Comparison of ENCODE assay signal across 26 mouse cellular contexts in the genomic region with DNA sequence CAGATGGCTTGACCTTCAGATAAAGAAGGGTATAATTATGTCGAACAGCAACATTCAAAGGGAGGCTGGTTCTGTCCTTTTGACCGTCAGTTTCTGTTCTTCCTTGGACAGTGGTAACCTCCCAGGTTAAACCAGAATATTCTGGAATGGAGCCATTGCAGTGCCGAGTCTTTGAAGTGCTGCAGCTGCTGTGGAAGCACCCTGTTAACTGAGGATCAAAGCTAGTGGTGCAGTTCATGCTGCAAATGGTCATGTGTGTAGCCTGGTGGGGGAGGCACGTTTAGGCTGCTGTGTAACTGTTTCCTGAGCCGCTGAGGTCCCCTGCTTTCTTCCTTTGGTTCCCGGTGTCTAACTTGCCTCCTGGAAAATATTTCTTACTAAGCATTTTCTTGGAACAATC. TPM values are rescaled to one million over a fixed set of nuclear protein-coding genes. Genes with fewer than 3 reads are reported as not detected.
DNase-seq lines count a peak whose midpoint lies in the region; ATAC-seq and TF ChIP-seq lines count a peak whose summit lies in the region.
"Had no signal": no experiment of that assay in that cellular context is flagged by ENCODE, and none has a peak within 500 bp of the region (broad histone marks: within the 10 kb centered on the region; RNA-seq: fewer than 3 reads in every experiment).

No protein-coding gene starts in this region.

- H3K9ac ChIP-seq in kidney, embryonic 16.5 days (replicated peaks; ENCODE audit: low read length) = no peak overlapping the region; the same call in 1 of the 2 replicates
- H3K9ac ChIP-seq: embryonic facial prominence, embryonic 13.5 days; liver, embryonic 14.5 days; midbrain, embryonic 15.5 days had no signal

- ATAC-seq in kidney, embryonic 16.5 days (ENCODE audit: low FRiP score, low TSS enrichment) = peak; percentile 33; the same call in 1 of the 2 replicates
- no peak for ATAC-seq in erythroblast, adult 5-6 weeks (replicated peaks; ENCODE audit: low FRiP score, poor library complexity, severe bottlenecking)
- ATAC-seq: activated CD4-positive, CD25-positive, alpha-beta regulatory T cell, adult 4 months; lung, postnatal 0 days; midbrain, embryonic 15.5 days had no signal

- 6% methylated on average over 6 of the region's 6 CpGs for WGBS in kidney, embryonic 16.5 days

- no peaks in the 10 kb centered on the region for H3K9me3 ChIP-seq in kidney, embryonic 16.5 days (ENCODE audit: low read length)
- H3K9me3 ChIP-seq: embryonic facial prominence, embryonic 13.5 days; midbrain, embryonic 15.5 days had no signal

- TF ChIP-seq CTCF in brain, embryonic 14.5 days (IDR thresholded peaks at IDR 0.05; ENCODE audit: borderline replicate concordance, extremely low read depth, insufficient read depth, insufficient read length) = no peak

- peaks cover 18% of the 10 kb centered on the region for H3K36me3 ChIP-seq in kidney, embryonic 16.5 days (ENCODE audit: insufficient read depth, low read length)

- H3K4me2 ChIP-seq in kidney, embryonic 16.5 days (replicated peaks; ENCODE audit: low read depth, low read length) = no peak overlapping the region
- H3K4me2 ChIP-seq: embryonic facial prominence, embryonic 13.5 days; midbrain, embryonic 15.5 days had no signal

- H3K27me3 ChIP-seq in kidney, embryonic 16.5 days (ENCODE audit: insufficient read depth, low read length) = no peaks in the 10 kb centered on the region
- H3K27me3 ChIP-seq: CH12.LX had no signal

- peak overlapping the region; percentile 76 for H3K27ac ChIP-seq in kidney, embryonic 16.5 days (ENCODE audit: low read length)
- H3K27ac ChIP-seq: embryonic facial prominence, embryonic 13.5 days; left cerebral cortex, adult 2 months; liver, embryonic 14.5 days; midbrain, embryonic 15.5 days had no signal

- no peak for TF ChIP-seq POLR2A in brain, embryonic 14.5 days (IDR thresholded peaks at IDR 0.05; ENCODE audit: borderline replicate concordance, extremely low read depth, insufficient read depth, insufficient read length, poor library complexity, severe bottlenecking)

- peaks cover 51% of the 10 kb centered on the region for H3K4me1 ChIP-seq in kidney, embryonic 16.5 days (ENCODE audit: insufficient read depth, low read length)

- no peak overlapping the region for H3K4me3 ChIP-seq in kidney, embryonic 16.5 days (ENCODE audit: low read length)
- H3K4me3 ChIP-seq: embryonic facial prominence, embryonic 13.5 days; left cerebral cortex, adult 2 months; midbrain, embryonic 15.5 days had no signal

- peak; percentile 53 for DNase-seq in adrenal gland, adult 2 months
- no peak for DNase-seq in adrenal gland, postnatal 4 days (ENCODE audit: low spot score in 2 of 2)
- peak; percentile 40 for DNase-seq in ES-CJ7 (ENCODE audit: low read depth, low spot score)
- peak; percentile 32 for DNase-seq in brain, embryonic 14.5 days (ENCODE audit: low read depth)
- no peak for DNase-seq in embryo, embryonic 9.5 days (ENCODE audit: extremely low spot score)
- DNase-seq in ovary, postnatal 14 days (ENCODE audit: low spot score) = no peak
- DNase-seq: cerebellum, adult 2 months; right cerebral cortex, adult 18-20 months; spleen, adult 18-20 months; thymus, adult 2 months had no signal

RNA-seq across cellular contexts. Expression of a gene that starts 7.2 kb away (rescaled TPM):
- 10 to 100 TPM; 30.7 to 37.3 TPM for total RNA-seq in adrenal gland, adult 2 months (2021)
- polyA plus RNA-seq in adrenal gland, adult 2 months (2012; rRNA removed) = 6.5 and 7.6 TPM in 2 replicates
- total RNA-seq in adrenal gland, postnatal 4 days (2021) = 10 to 100 TPM; 17.0 to 17.6 TPM
- polyA plus RNA-seq in brain, embryonic 14.5 days (2012; rRNA removed) = 6.8 and 9.7 TPM in 2 replicates
- 19.2 and 20.3 TPM in 2 replicates for polyA plus RNA-seq in kidney, embryonic 16.5 days (2015; fragmentation: Nextera tagmentation; extraction: Ambion mirVana)
- total RNA-seq in erythroblast, adult 5-6 weeks (2015; ENCODE audit: low replicate concordance) = 0.38 and 1.7 TPM in 2 replicates
- total RNA-seq in erythroblast, adult 5-6 weeks (2017; ENCODE audit: low replicate concordance) = 0.98 and 1.3 TPM in 2 replicates

RNA-seq across cellular contexts. Expression of a gene that starts 25.7 kb away (rescaled TPM):
- not detected for total RNA-seq in adrenal gland, adult 2 months (2021)
- polyA plus RNA-seq in adrenal gland, adult 2 months (2012; rRNA removed) = not detected in 2 replicates
- 10 to 100 TPM in 1 of 2 experiments, 1 to 10 TPM in 1; 2.1 to 83.8 TPM for total RNA-seq in adrenal gland, postnatal 4 days (2021)
- not detected in 2 replicates for polyA plus RNA-seq in brain, embryonic 14.5 days (2012; rRNA removed)
- polyA plus RNA-seq in kidney, embryonic 16.5 days (2015; fragmentation: Nextera tagmentation; extraction: Ambion mirVana) = 385 and 427 TPM in 2 replicates
- total RNA-seq in erythroblast, adult 5-6 weeks (2015; ENCODE audit: low replicate concordance) = not detected in 2 replicates
- total RNA-seq in erythroblast, adult 5-6 weeks (2017; ENCODE audit: low replicate concordance) = not detected in 2 replicates
- total RNA-seq: CH12.LX; granulocyte monocyte progenitor cell, adult 5-6 weeks; hematopoietic stem cell, adult 5-6 weeks; layer of hippocampus, adult 8-10 months; left cerebral cortex, adult 2 months; megakaryocyte, adult 5-6 weeks had no signal
- polyA plus RNA-seq: activated CD4-positive, CD25-positive, alpha-beta regulatory T cell, adult 4 months; cerebellum, adult 2 months; cortical plate, adult 2 months; embryonic facial prominence, embryonic 13.5 days; limb, embryonic 11.5 days; midbrain, embryonic 15.5 days; urinary bladder, adult 2 months had no signal

RNA-seq across cellular contexts. Expression of a gene that starts 32.6 kb away (rescaled TPM):
- total RNA-seq in adrenal gland, adult 2 months (2021) = 10 to 100 TPM in 1 of 2 experiments, 1 to 10 TPM in 1; 3.3 to 14.4 TPM
- 4.1 and 7.4 TPM in 2 replicates for polyA plus RNA-seq in adrenal gland, adult 2 months (2012; rRNA removed)
- 1 to 10 TPM; 6.0 to 6.7 TPM for total RNA-seq in adrenal gland, postnatal 4 days (2021)
- polyA plus RNA-seq in brain, embryonic 14.5 days (2012; rRNA removed) = 3.0 and 3.4 TPM in 2 replicates
- 13.5 and 15.0 TPM in 2 replicates for polyA plus RNA-seq in kidney, embryonic 16.5 days (2015; fragmentation: Nextera tagmentation; extraction: Ambion mirVana)
- total RNA-seq in erythroblast, adult 5-6 weeks (2015; ENCODE audit: low replicate concordance) = not detected in 2 replicates
- not detected in 2 replicates for total RNA-seq in erythroblast, adult 5-6 weeks (2017; ENCODE audit: low replicate concordance)

RNA-seq across cellular contexts. Expression of a gene that starts 43.3 kb away (rescaled TPM):
- 10 to 100 TPM; 44.9 to 47.9 TPM for total RNA-seq in adrenal gland, adult 2 months (2021)
- 24.2 and 26.0 TPM in 2 replicates for polyA plus RNA-seq in adrenal gland, adult 2 months (2012; rRNA removed)
- 10 to 100 TPM; 32.4 to 36.2 TPM for total RNA-seq in adrenal gland, postnatal 4 days (2021)
- 83.3 and 119 TPM in 2 replicates for polyA plus RNA-seq in brain, embryonic 14.5 days (2012; rRNA removed)
- polyA plus RNA-seq in kidney, embryonic 16.5 days (2015; fragmentation: Nextera tagmentation; extraction: Ambion mirVana) = 106 and 108 TPM in 2 replicates
- 1.5 and 5.2 TPM in 2 replicates for total RNA-seq in erythroblast, adult 5-6 weeks (2015; ENCODE audit: low replicate concordance)
- 6.0 and 15.1 TPM in 2 replicates for total RNA-seq in erythroblast, adult 5-6 weeks (2017; ENCODE audit: low replicate concordance)

Comparison
In these comparisons a context has a peak if more than half of its experiments do, and no peak if none do; other contexts are left out.
1. DNase-seq: peak in adrenal gland, adult 2 months (single experiment), ES-CJ7 (single experiment) and brain, embryonic 14.5 days (single experiment); none in adrenal gland, postnatal 4 days (0 of 2), embryo, embryonic 9.5 days (single experiment) and ovary, postnatal 14 days (single experiment).
2. RNA of a gene that starts 7.2 kb away (total RNA-seq): 30.7 to 37.3 TPM in adrenal gland, adult 2 months and 17.0 to 17.6 TPM in adrenal gland, postnatal 4 days; 0.38 to 1.7 TPM in erythroblast, adult 5-6 weeks; every median in the first group is over 4 times any median in the second.
3. RNA of a gene that starts 32.6 kb away (total RNA-seq): 3.3 to 14.4 TPM in adrenal gland, adult 2 months and 6.0 to 6.7 TPM in adrenal gland, postnatal 4 days; not detected in erythroblast, adult 5-6 weeks; every median in the first group is over 4 times any median in the second.